Mouse (Mus musculus) bone marrow, adult 2 months (tissue): ENCODE data around the gene Taf3.

ENCODE experiments used
- CTCF ChIP-seq: fragments of 200-500 bp; IDR thresholded peaks from 2 replicates; pipeline ENCODE4 v1.5.1; 2011; ENCODE audit warnings: low read length, control low read depth; ENCODE audit not compliant: control insufficient read depth, insufficient read depth
- POLR2A ChIP-seq: fragments of 200-500 bp; IDR thresholded peaks from 2 replicates; pipeline ENCODE4 v1.6.1; 2011; ENCODE audit warnings: low read depth, mild to moderate bottlenecking, control low read depth, low read length, borderline replicate concordance; ENCODE audit not compliant: control insufficient read depth

DNA sequence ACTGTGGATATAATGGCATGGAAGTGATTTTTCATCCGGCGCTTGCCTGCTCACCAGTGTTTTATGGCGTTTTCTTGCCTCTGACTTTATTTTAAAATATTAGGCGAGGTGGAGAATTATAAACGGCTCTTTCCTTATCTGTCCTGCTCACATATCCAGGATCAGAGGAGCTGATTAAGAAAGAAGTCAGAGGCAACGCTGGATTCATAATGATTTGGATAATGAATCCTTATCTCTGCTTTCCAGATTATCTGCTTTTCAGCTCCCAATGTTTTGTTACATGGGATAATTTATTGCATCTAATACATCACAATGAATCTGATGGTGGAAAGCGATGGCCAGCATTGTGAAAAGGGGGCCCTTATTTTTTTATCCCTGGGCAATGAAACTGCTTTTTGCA is 155.9 kb downstream of the Taf3 start:
- TF ChIP-seq CTCF (no peak), POLR2A (no peak)
